30 mouse cellular contexts compared by ENCODE assay signal in genomic region chr6:48614756-48615155, GRCm38 (mm10). TPM values are rescaled to one million over a fixed set of nuclear protein-coding genes. Genes with fewer than 3 reads are reported as not detected.
DNase-seq lines count a peak whose midpoint lies in the region; ATAC-seq and TF ChIP-seq lines count a peak whose summit lies in the region.
"Had no signal": no experiment of that assay in that cellular context is flagged by ENCODE, and none has a peak within 500 bp of the region (broad histone marks: within the 10 kb centered on the region; RNA-seq: fewer than 3 reads in every experiment).

No protein-coding gene starts in this region.

- peaks cover 12% of the 10 kb centered on the region for H3K36me3 ChIP-seq in liver, embryonic 13.5 days
- peaks cover 14% of the 10 kb centered on the region for H3K36me3 ChIP-seq in liver, embryonic 12.5 days
- H3K36me3 ChIP-seq in liver, embryonic 16.5 days (ENCODE audit: control insufficient read depth, insufficient read depth): no peaks in the 10 kb centered on the region; the same call in none of the 2 replicates
- H3K36me3 ChIP-seq in intestine, embryonic 15.5 days: peaks cover 8% of the 10 kb centered on the region
- peaks cover 23% of the 10 kb centered on the region for H3K36me3 ChIP-seq in intestine, postnatal 0 days (ENCODE audit: control insufficient read depth, insufficient read depth)
- H3K36me3 ChIP-seq: G1E had no signal

- no peaks in the 10 kb centered on the region for H3K4me1 ChIP-seq in liver, embryonic 13.5 days (replicated peaks)
- H3K4me1 ChIP-seq in liver, embryonic 12.5 days: peaks cover 1% of the 10 kb centered on the region; the same call in 1 of the 2 replicates
- H3K4me1 ChIP-seq in liver, embryonic 16.5 days (ENCODE audit: control insufficient read depth, low read depth, low read length): no peaks in the 10 kb centered on the region; the same call in 1 of the 2 replicates
- H3K4me1 ChIP-seq in intestine, embryonic 15.5 days (replicated peaks): no peaks in the 10 kb centered on the region
- H3K4me1 ChIP-seq in intestine, postnatal 0 days (replicated peaks; ENCODE audit: control insufficient read depth, insufficient read depth, low read length): no peaks in the 10 kb centered on the region
- H3K4me1 ChIP-seq: embryonic facial prominence, embryonic 13.5 days; embryonic facial prominence, embryonic 15.5 days; forebrain, embryonic 10.5 days; forebrain, embryonic 12.5 days had no signal

- no peak overlapping the region for H3K27ac ChIP-seq in liver, embryonic 13.5 days
- no peak overlapping the region for H3K27ac ChIP-seq in liver, embryonic 12.5 days
- H3K27ac ChIP-seq in liver, embryonic 16.5 days (ENCODE audit: low read length): no peak overlapping the region
- H3K27ac ChIP-seq in intestine, embryonic 15.5 days: no peak overlapping the region
- no peak overlapping the region for H3K27ac ChIP-seq in intestine, postnatal 0 days (ENCODE audit: low read depth, low read length)
- H3K27ac ChIP-seq: embryonic facial prominence, embryonic 13.5 days; embryonic facial prominence, embryonic 15.5 days; forebrain, embryonic 10.5 days; forebrain, embryonic 12.5 days had no signal

- no peak for TF ChIP-seq CTCF in intestine, postnatal 0 days (IDR thresholded peaks at IDR 0.05; ENCODE audit: low read depth)

- no peak overlapping the region for H3K4me2 ChIP-seq in liver, embryonic 13.5 days
- no peak overlapping the region for H3K4me2 ChIP-seq in liver, embryonic 12.5 days
- no peak overlapping the region for H3K4me2 ChIP-seq in liver, embryonic 16.5 days (ENCODE audit: low read depth, low read length)
- no peak overlapping the region for H3K4me2 ChIP-seq in intestine, embryonic 15.5 days (replicated peaks)
- no peak overlapping the region for H3K4me2 ChIP-seq in intestine, postnatal 0 days (replicated peaks; ENCODE audit: low read depth)
- H3K4me2 ChIP-seq: embryonic facial prominence, embryonic 13.5 days; embryonic facial prominence, embryonic 15.5 days; forebrain, embryonic 12.5 days had no signal

- peak; percentile 43; the same call in 1 of the 2 replicates for ATAC-seq in liver, embryonic 13.5 days (ENCODE audit: low read depth)
- ATAC-seq in liver, embryonic 12.5 days: no peak
- ATAC-seq in liver, embryonic 16.5 days (ENCODE audit: low read depth): peak; percentile 48; the same call in 1 of the 2 replicates
- ATAC-seq in intestine, embryonic 15.5 days: peak; percentile 62
- ATAC-seq in intestine, postnatal 0 days: 0 out of 2 replicates have a peak, but pooled peaks have one; percentile 28
- ATAC-seq in cerebellum, adult (ENCODE audit: insufficient number of reproducible peaks, low FRiP score, low TSS enrichment): no peak
- ATAC-seq: activated CD4-positive, CD25-positive, alpha-beta regulatory T cell, adult 4 months; CD4-positive, CD25-positive, alpha-beta regulatory T cell, adult 4 months; forebrain, embryonic 14.5 days; Patski had no signal

- no peak for DNase-seq in liver, embryonic 13.5 days
- no peak for DNase-seq in liver
- DNase-seq: adrenal gland, adult 8-10 months; adrenal gland, postnatal 14 days; adrenal gland, postnatal 36 days; B cell, adult 2 months; cerebellum, adult 11 months; cerebellum, adult 18-20 months; cerebellum, adult 8-10 months; cerebellum, adult 9-11 months; cerebellum, postnatal 14 days; cerebellum, postnatal 36 days; embryo, embryonic 11 days had no signal

- H3K9ac ChIP-seq in liver, embryonic 13.5 days: no peak overlapping the region
- H3K9ac ChIP-seq in liver, embryonic 12.5 days: no peak overlapping the region
- H3K9ac ChIP-seq in liver, embryonic 16.5 days (ENCODE audit: low read depth, low read length): no peak overlapping the region
- no peak overlapping the region for H3K9ac ChIP-seq in intestine, embryonic 15.5 days
- no peak overlapping the region for H3K9ac ChIP-seq in intestine, postnatal 0 days (ENCODE audit: low read depth, low read length)
- H3K9ac ChIP-seq: embryonic facial prominence, embryonic 13.5 days; embryonic facial prominence, embryonic 15.5 days; forebrain, embryonic 12.5 days had no signal

- no peaks in the 10 kb centered on the region for H3K27me3 ChIP-seq in liver, embryonic 13.5 days
- no peaks in the 10 kb centered on the region for H3K27me3 ChIP-seq in liver, embryonic 12.5 days (replicated peaks)
- H3K27me3 ChIP-seq in liver, embryonic 16.5 days (ENCODE audit: control insufficient read depth, insufficient read depth, low read depth, low read length): no peaks in the 10 kb centered on the region
- no peaks in the 10 kb centered on the region for H3K27me3 ChIP-seq in intestine, embryonic 15.5 days (replicated peaks)
- no peaks in the 10 kb centered on the region for H3K27me3 ChIP-seq in intestine, postnatal 0 days (replicated peaks; ENCODE audit: control insufficient read depth, insufficient read depth, low read length)
- H3K27me3 ChIP-seq: CH12.LX; embryonic facial prominence, embryonic 13.5 days; embryonic facial prominence, embryonic 15.5 days; forebrain, embryonic 12.5 days; Patski had no signal

- 63% methylated on average over 5 of the region's 5 CpGs for WGBS in liver, embryonic 13.5 days (ENCODE audit: insufficient replicate concordance)
- 72% methylated on average over 5 of the region's 5 CpGs for WGBS in liver, embryonic 12.5 days (ENCODE audit: insufficient replicate concordance)
- 69% methylated on average over 5 of the region's 5 CpGs for WGBS in liver, embryonic 16.5 days (ENCODE audit: insufficient replicate concordance)
- 72% methylated on average over 5 of the region's 5 CpGs for WGBS in intestine, embryonic 15.5 days
- 42% methylated on average over 5 of the region's 5 CpGs for WGBS in intestine, postnatal 0 days

- no peaks in the 10 kb centered on the region for H3K9me3 ChIP-seq in liver, embryonic 13.5 days (replicated peaks)
- H3K9me3 ChIP-seq in liver, embryonic 12.5 days (replicated peaks): no peaks in the 10 kb centered on the region
- no peaks in the 10 kb centered on the region for H3K9me3 ChIP-seq in liver, embryonic 16.5 days (replicated peaks; ENCODE audit: control insufficient read depth, low read length)
- no peaks in the 10 kb centered on the region for H3K9me3 ChIP-seq in intestine, embryonic 15.5 days
- H3K9me3 ChIP-seq in intestine, postnatal 0 days (ENCODE audit: control insufficient read depth): no peaks in the 10 kb centered on the region
- H3K9me3 ChIP-seq: embryonic facial prominence, embryonic 13.5 days; embryonic facial prominence, embryonic 15.5 days; forebrain, embryonic 10.5 days; forebrain, embryonic 12.5 days; G1E had no signal

- no peak overlapping the region for H3K4me3 ChIP-seq in liver, embryonic 13.5 days (replicated peaks)
- H3K4me3 ChIP-seq in liver, embryonic 12.5 days: no peak overlapping the region
- H3K4me3 ChIP-seq in liver, embryonic 16.5 days (ENCODE audit: low read depth, low read length): no peak overlapping the region
- no peak overlapping the region for H3K4me3 ChIP-seq in intestine, embryonic 15.5 days (replicated peaks)
- no peak overlapping the region for H3K4me3 ChIP-seq in intestine, postnatal 0 days (ENCODE audit: low read depth, low read length)
- H3K4me3 ChIP-seq: embryonic facial prominence, embryonic 13.5 days; embryonic facial prominence, embryonic 15.5 days; erythroblast, embryonic 14.5 days; forebrain, embryonic 10.5 days; forebrain, embryonic 12.5 days had no signal

RNA-seq across cellular contexts. Expression of gene AI854703, which starts 11.8 kb away (rescaled TPM):
- 0.20 and 0.28 TPM in 2 replicates for polyA plus RNA-seq in liver, embryonic 13.5 days (2015; fragmentation: Nextera tagmentation; extraction: Ambion mirVana)
- 0.30 and 0.50 TPM in 2 replicates for polyA plus RNA-seq in liver, embryonic 12.5 days (2016; fragmentation: Nextera tagmentation; extraction: Ambion mirVana)
- 0.13 and 0.19 TPM in 2 replicates for polyA plus RNA-seq in liver, embryonic 16.5 days (2015; fragmentation: Nextera tagmentation; extraction: Ambion mirVana)
- polyA plus RNA-seq in intestine, embryonic 15.5 days (2015; fragmentation: Nextera tagmentation; extraction: Ambion mirVana): 0.89 and 1.2 TPM in 2 replicates
- polyA plus RNA-seq in intestine, postnatal 0 days (2015; fragmentation: Nextera tagmentation; extraction: Ambion mirVana): 0.55 and 0.63 TPM in 2 replicates
- polyA plus RNA-seq: erythroblast, embryonic 14.5 days; G1E had no signal

RNA-seq across cellular contexts. Expression of gene Zfp775, which starts 12.9 kb away (rescaled TPM):
- 1.9 and 2.0 TPM in 2 replicates for polyA plus RNA-seq in liver, embryonic 13.5 days (2015; fragmentation: Nextera tagmentation; extraction: Ambion mirVana)
- 2.0 and 2.2 TPM in 2 replicates for polyA plus RNA-seq in liver, embryonic 12.5 days (2016; fragmentation: Nextera tagmentation; extraction: Ambion mirVana)
- polyA plus RNA-seq in liver, embryonic 16.5 days (2015; fragmentation: Nextera tagmentation; extraction: Ambion mirVana): 2.2 and 2.3 TPM in 2 replicates
- 5.1 and 5.8 TPM in 2 replicates for polyA plus RNA-seq in intestine, embryonic 15.5 days (2015; fragmentation: Nextera tagmentation; extraction: Ambion mirVana)
- 2.2 TPM in 2 replicates for polyA plus RNA-seq in intestine, postnatal 0 days (2015; fragmentation: Nextera tagmentation; extraction: Ambion mirVana)
- polyA plus RNA-seq: G1E had no signal

RNA-seq across cellular contexts. Expression of gene Gm44965, which starts 21.0 kb away (rescaled TPM):
- polyA plus RNA-seq in liver, embryonic 13.5 days (2015; fragmentation: Nextera tagmentation; extraction: Ambion mirVana): not detected in 2 replicates
- not detected in 2 replicates for polyA plus RNA-seq in liver, embryonic 12.5 days (2016; fragmentation: Nextera tagmentation; extraction: Ambion mirVana)
- not detected in 2 replicates for polyA plus RNA-seq in liver, embryonic 16.5 days (2015; fragmentation: Nextera tagmentation; extraction: Ambion mirVana)
- polyA plus RNA-seq in intestine, embryonic 15.5 days (2015; fragmentation: Nextera tagmentation; extraction: Ambion mirVana): not detected in 2 replicates
- polyA plus RNA-seq in intestine, postnatal 0 days (2015; fragmentation: Nextera tagmentation; extraction: Ambion mirVana): not detected in 2 replicates
- polyA plus RNA-seq: activated CD4-positive, CD25-positive, alpha-beta regulatory T cell, adult 4 months; CD4-positive, CD25-positive, alpha-beta regulatory T cell, adult 4 months; embryonic facial prominence, embryonic 11.5 days; embryonic facial prominence, embryonic 13.5 days; embryonic facial prominence, embryonic 15.5 days; erythroblast, embryonic 14.5 days; forebrain, embryonic 12.5 days; forebrain, embryonic 14.5 days; G1E had no signal

RNA-seq across cellular contexts. Expression of gene Repin1, which starts 21.1 kb away (rescaled TPM):
- polyA plus RNA-seq in liver, embryonic 13.5 days (2015; fragmentation: Nextera tagmentation; extraction: Ambion mirVana): 8.1 and 10.4 TPM in 2 replicates
- polyA plus RNA-seq in liver, embryonic 12.5 days (2016; fragmentation: Nextera tagmentation; extraction: Ambion mirVana): 11.8 and 13.2 TPM in 2 replicates
- polyA plus RNA-seq in liver, embryonic 16.5 days (2015; fragmentation: Nextera tagmentation; extraction: Ambion mirVana): 11.7 and 14.0 TPM in 2 replicates
- polyA plus RNA-seq in intestine, embryonic 15.5 days (2015; fragmentation: Nextera tagmentation; extraction: Ambion mirVana): 23.6 and 24.9 TPM in 2 replicates
- polyA plus RNA-seq in intestine, postnatal 0 days (2015; fragmentation: Nextera tagmentation; extraction: Ambion mirVana): 11.3 and 12.0 TPM in 2 replicates
- polyA plus RNA-seq: G1E had no signal

RNA-seq across cellular contexts. Expression of gene Gm45021, which starts 25.3 kb away (rescaled TPM):
- polyA plus RNA-seq in liver, embryonic 13.5 days (2015; fragmentation: Nextera tagmentation; extraction: Ambion mirVana): not detected in 2 replicates
- 0.44 TPM in 1 of 2 replicates, not detected in the other for polyA plus RNA-seq in liver, embryonic 12.5 days (2016; fragmentation: Nextera tagmentation; extraction: Ambion mirVana)
- not detected in 2 replicates for polyA plus RNA-seq in liver, embryonic 16.5 days (2015; fragmentation: Nextera tagmentation; extraction: Ambion mirVana)
- not detected in 2 replicates for polyA plus RNA-seq in intestine, embryonic 15.5 days (2015; fragmentation: Nextera tagmentation; extraction: Ambion mirVana)
- not detected in 2 replicates for polyA plus RNA-seq in intestine, postnatal 0 days (2015; fragmentation: Nextera tagmentation; extraction: Ambion mirVana)
- polyA plus RNA-seq: activated CD4-positive, CD25-positive, alpha-beta regulatory T cell, adult 4 months; CD4-positive, CD25-positive, alpha-beta regulatory T cell, adult 4 months; embryonic facial prominence, embryonic 11.5 days; embryonic facial prominence, embryonic 13.5 days; embryonic facial prominence, embryonic 15.5 days; erythroblast, embryonic 14.5 days; forebrain, embryonic 10.5 days; forebrain, embryonic 12.5 days; forebrain, embryonic 14.5 days; G1E; Patski had no signal

Comparison
In these comparisons a context has a peak if more than half of its experiments do, and no peak if none do; other contexts are left out.
1. ATAC-seq: peak in liver, embryonic 13.5 days (single experiment), liver, embryonic 16.5 days (single experiment), intestine, embryonic 15.5 days (single experiment) and intestine, postnatal 0 days (single experiment); none in liver, embryonic 12.5 days (single experiment) and cerebellum, adult (single experiment).